Mouse (Mus musculus) kidney, embryonic 15.5 days (tissue): ENCODE results near the gene Cdk15. TPM values are rescaled to one million over a fixed set of nuclear protein-coding genes. Genes with fewer than 3 reads are reported as not detected.
A peak's percentile ranks its signal among the peaks of the same experiment; 100 is the strongest.

Source experiments
- ATAC-seq: fragments of 200-750 bp; cut with Nextera tagmentation; replicated peaks from 2 replicates; pipeline ENCODE4 v1.8.0; 2017; ENCODE audit warnings: moderate TSS enrichment; ENCODE audit not compliant: low FRiP score
- H3K27ac ChIP-seq: fragments of 300-500 bp; sonication (generic); 2 replicates; pipeline ENCODE4 v1.5.1; 2015; ENCODE audit warnings: mild to moderate bottlenecking, inconsistent platforms
- H3K27me3 ChIP-seq: fragments of 300-500 bp; sonication (generic); 2 replicates; pipeline ENCODE4 v1.6.1; 2015; ENCODE audit warnings: inconsistent platforms
- H3K36me3 ChIP-seq: fragments of 300-500 bp; sonication (generic); 2 replicates; pipeline ENCODE4 v1.6.1; 2015; ENCODE audit warnings: inconsistent platforms
- H3K4me1 ChIP-seq: fragments of 300-500 bp; sonication (generic); 2 replicates; pipeline ENCODE4 v1.6.1; 2015; ENCODE audit warnings: inconsistent platforms
- H3K4me2 ChIP-seq: fragments of 300-500 bp; sonication (generic); 2 replicates; pipeline ENCODE4 v1.6.1; 2015; ENCODE audit warnings: moderate library complexity, mild to moderate bottlenecking, inconsistent platforms
- H3K4me3 ChIP-seq: fragments of 300-500 bp; sonication (generic); replicated peaks from 2 replicates; pipeline ENCODE4 v1.5.1; 2015; ENCODE audit warnings: mild to moderate bottlenecking, inconsistent platforms
- H3K9ac ChIP-seq: fragments of 300-500 bp; sonication (generic); 2 replicates; pipeline ENCODE4 v1.6.1; 2015; ENCODE audit warnings: mild to moderate bottlenecking, inconsistent platforms
- H3K9me3 ChIP-seq: fragments of 300-500 bp; sonication (generic); replicated peaks from 2 replicates; pipeline ENCODE4 v1.6.1; 2016; ENCODE audit warnings: inconsistent platforms
- WGBS: fragments of 180-500 bp; shearing (Covaris S2); methylation state at CpG from one replicate; pipeline ENCODE4 v1.1.7; 2015; ENCODE audit warnings: mixed read lengths; 5-methylcytosine and 5-hydroxymethylcytosine counted together
- polyA plus RNA-seq: library from polyadenylated mRNA; unstranded; fragments of >200 nt; fragmentation: Nextera tagmentation; extraction: Ambion mirVana; gene quantifications from 2 replicates; pipeline ENCODE4 v1.2.1, GENCODE M21; 2015

Gene Cdk15
- 0.64 and 0.74 TPM in 2 replicates for polyA plus RNA-seq

DNA sequence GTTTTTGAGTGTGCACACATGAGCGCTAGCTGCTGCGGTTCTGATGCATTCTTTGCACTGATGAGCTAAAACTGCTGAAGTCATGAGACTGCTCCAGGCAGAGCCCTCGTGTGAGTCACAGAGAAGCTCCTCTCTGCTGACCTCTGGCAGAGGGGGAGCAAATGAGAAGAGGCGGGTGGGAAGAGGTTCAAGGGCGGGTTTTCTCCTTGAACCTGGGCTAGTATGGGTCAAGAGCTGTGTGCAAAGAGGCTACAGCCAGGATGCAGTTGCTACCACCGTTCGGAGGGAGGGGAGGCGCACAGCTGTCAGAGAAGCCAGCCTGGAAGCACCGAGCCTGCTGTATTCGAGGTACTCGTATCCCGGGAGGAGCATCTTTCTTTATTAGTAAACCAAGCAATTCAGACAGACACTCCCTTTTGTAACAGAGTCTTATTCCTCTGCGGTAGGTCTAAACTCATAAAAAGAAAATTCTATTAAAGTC lies at the start of gene Cdk15:
Gene Cdk15, plus strand, starts transcription at position 156 of the 481 bp plus-strand sequence.
- peak within 1 kb of the TSS; percentile 55 for H3K27ac ChIP-seq
- 9% methylated on average over 13 of the region's 13 CpGs for WGBS
- peak; percentile 64 for ATAC-seq

GRCm38 (mm10) chr1:59208331-59208730 lies 48.4 kb upstream of the Cdk15 start:
- 85% methylated on average over 1 of the region's 1 CpGs for WGBS
- H3K4me1 ChIP-seq, result no peaks in the 10 kb centered on the region

More for the DNA sequence above, at the start of gene Cdk15:
- no peaks in the 10 kb centered on the region for H3K36me3 ChIP-seq
- no peaks in the 10 kb centered on the region for H3K9me3 ChIP-seq
- H3K4me3 ChIP-seq, result no peak within 1 kb of the TSS
- H3K27me3 ChIP-seq, result no peaks in the 10 kb centered on the region
- peak within 1 kb of the TSS; percentile 42 for H3K4me2 ChIP-seq
- H3K9ac ChIP-seq, result no peak within 1 kb of the TSS
- H3K4me1 ChIP-seq, result peaks cover 30% of the 10 kb centered on the region

DNA sequence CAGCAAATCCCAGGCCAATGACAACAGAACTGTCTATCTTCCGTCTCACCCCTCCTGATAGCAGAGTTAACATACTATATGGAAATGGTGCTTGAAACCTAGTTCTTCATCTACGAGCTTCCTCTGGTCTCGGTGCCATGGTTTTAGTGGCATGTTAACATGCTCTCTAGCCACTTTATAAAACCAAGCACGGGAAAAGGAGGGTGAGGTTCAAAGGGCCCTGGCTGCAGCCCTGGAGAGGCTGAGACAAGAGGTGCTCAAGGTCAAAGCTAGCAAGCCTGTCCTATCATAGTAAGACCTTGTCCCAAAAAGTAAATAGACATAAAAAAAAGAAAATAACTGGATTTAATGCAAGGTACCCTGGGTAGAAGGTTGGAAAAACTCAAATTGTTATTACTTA lies 45.1 kb upstream of the Cdk15 start:
- no peak overlapping the region for H3K4me3 ChIP-seq
- no peak overlapping the region for H3K4me2 ChIP-seq
- ATAC-seq, result no peak
- WGBS, result 78% methylated on average over 4 of the region's 4 CpGs
- H3K9ac ChIP-seq, result no peak overlapping the region
- no peaks in the 10 kb centered on the region for H3K27me3 ChIP-seq
- peak overlapping the region; percentile 4; the same call in 1 of the 2 replicates for H3K27ac ChIP-seq
- no peaks in the 10 kb centered on the region for H3K9me3 ChIP-seq
- no peaks in the 10 kb centered on the region for H3K4me1 ChIP-seq
- peaks cover 41% of the 10 kb centered on the region for H3K36me3 ChIP-seq

More at GRCm38 (mm10) chr1:59208331-59208730, 48.4 kb upstream of the Cdk15 start:
- no peak overlapping the region for H3K9ac ChIP-seq
- no peak overlapping the region for H3K27ac ChIP-seq
- ATAC-seq, result no peak
- H3K9me3 ChIP-seq, result no peaks in the 10 kb centered on the region
- no peaks in the 10 kb centered on the region for H3K27me3 ChIP-seq
- peaks cover 30% of the 10 kb centered on the region for H3K36me3 ChIP-seq
- H3K4me3 ChIP-seq, result no peak overlapping the region
- H3K4me2 ChIP-seq, result no peak overlapping the region

- peaks cover 43% of the 10 kb centered on the region for H3K36me3 ChIP-seq
- H3K27ac ChIP-seq, result peak overlapping the region; percentile 68
- no peak overlapping the region for H3K4me3 ChIP-seq
- H3K9me3 ChIP-seq, result no peaks in the 10 kb centered on the region
- no peak overlapping the region for H3K9ac ChIP-seq
- 69% methylated on average over 5 of the region's 5 CpGs for WGBS
- peak; percentile 69; the same call in 1 of the 2 replicates for ATAC-seq
- no peaks in the 10 kb centered on the region for H3K27me3 ChIP-seq
- no peak overlapping the region for H3K4me2 ChIP-seq
- no peaks in the 10 kb centered on the region for H3K4me1 ChIP-seq
Observed at GRCm38 (mm10) chr1:59212076-59212779, 44.5 kb upstream of the Cdk15 start.

- H3K4me2 ChIP-seq, result no peak overlapping the region
- H3K4me1 ChIP-seq, result no peaks in the 10 kb centered on the region
- no peak for ATAC-seq
- no peak overlapping the region for H3K4me3 ChIP-seq
- no peaks in the 10 kb centered on the region for H3K9me3 ChIP-seq
- H3K27ac ChIP-seq, result no peak overlapping the region
- WGBS, result no CpG with 5 or more reads among the region's 1 CpGs
- no peak overlapping the region for H3K9ac ChIP-seq
- H3K27me3 ChIP-seq, result no peaks in the 10 kb centered on the region
- H3K36me3 ChIP-seq, result peaks cover 44% of the 10 kb centered on the region
Observed at GRCm38 (mm10) chr1:59212951-59213350, 43.8 kb upstream of the Cdk15 start.

DNA sequence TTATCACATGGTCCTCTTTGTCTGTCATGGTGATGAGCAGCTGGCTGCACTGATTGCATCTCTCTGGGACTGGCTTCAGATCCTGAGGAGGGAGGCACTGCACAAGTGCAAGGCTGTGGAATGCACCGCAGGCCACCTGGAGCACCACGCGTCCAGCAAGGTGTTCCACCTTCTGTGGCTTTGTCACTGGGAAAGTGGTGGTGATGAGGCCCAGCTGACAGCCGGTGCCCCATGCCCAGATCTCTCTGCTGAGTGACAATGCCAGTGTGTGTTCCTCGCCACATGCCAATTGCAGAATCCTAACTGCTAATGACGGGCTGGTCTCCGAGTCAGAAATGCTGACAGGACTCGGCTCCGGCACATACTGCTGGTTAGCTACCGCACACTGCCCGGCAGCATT lies 41.3 kb upstream of the Cdk15 start:
- Histone ChIP-seq H3K9ac (no peak overlapping the region), H3K4me2 (no peak overlapping the region), H3K27me3 (no peaks in the 10 kb centered on the region), H3K4me1 (no peaks in the 10 kb centered on the region), H3K27ac (no peak overlapping the region), H3K4me3 (no peak overlapping the region), H3K9me3 (no peaks in the 10 kb centered on the region), H3K36me3 (peaks cover 24% of the 10 kb centered on the region)
- WGBS, result 92% methylated on average over 11 of the region's 11 CpGs
- ATAC-seq, result no peak

DNA sequence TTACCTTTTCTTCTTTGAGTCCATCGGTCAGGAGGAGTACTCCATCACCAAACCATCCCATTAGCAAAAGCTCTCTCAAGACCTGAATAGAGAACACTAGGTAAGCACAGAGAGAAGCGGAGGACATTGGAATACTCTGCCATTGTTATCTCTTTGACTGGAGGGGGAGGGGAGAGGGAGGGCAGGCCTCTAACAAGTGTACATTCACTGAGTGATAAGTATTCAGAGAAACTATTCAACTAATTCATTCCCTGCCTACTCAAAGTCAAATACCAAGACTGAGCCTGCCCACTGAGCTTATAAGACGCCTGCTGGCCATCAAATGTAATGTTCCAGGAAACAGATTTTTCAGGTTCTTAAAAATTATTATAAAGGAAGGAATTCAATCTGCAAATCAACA lies 36.3 kb upstream of the Cdk15 start:
- Histone ChIP-seq H3K27ac (no peak overlapping the region), H3K4me2 (no peak overlapping the region), H3K27me3 (no peaks in the 10 kb centered on the region), H3K9me3 (no peaks in the 10 kb centered on the region), H3K4me1 (no peaks in the 10 kb centered on the region), H3K36me3 (peaks cover 17% of the 10 kb centered on the region), H3K4me3 (no peak overlapping the region), H3K9ac (no peak overlapping the region)
- ATAC-seq, result no peak
- WGBS, result 89% methylated on average over 3 of the region's 3 CpGs

DNA sequence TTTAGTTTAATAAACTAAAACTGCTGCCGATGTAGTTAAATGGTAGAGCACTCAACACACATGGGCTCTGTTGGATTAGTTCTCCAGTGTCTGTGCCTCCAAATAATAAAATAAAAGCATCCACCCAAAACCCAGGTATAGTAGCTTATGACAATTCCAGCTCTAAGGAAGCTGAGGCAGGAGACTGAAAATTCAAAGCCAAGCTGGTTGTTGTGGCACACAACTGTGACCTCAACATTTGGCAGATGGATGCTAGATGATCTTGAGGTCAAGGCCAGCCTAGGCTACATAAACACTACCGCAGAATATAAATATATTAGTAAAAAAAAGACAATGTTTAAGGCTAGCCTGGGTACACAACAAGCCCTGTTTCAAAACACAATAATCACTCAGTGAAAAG lies 35.1 kb upstream of the Cdk15 start:
- Histone ChIP-seq H3K9me3 (no peaks in the 10 kb centered on the region), H3K9ac (no peak overlapping the region), H3K4me3 (no peak overlapping the region), H3K4me2 (no peak overlapping the region), H3K27ac (no peak overlapping the region), H3K36me3 (peaks cover 7% of the 10 kb centered on the region; the same call in 1 of the 2 replicates), H3K4me1 (no peaks in the 10 kb centered on the region), H3K27me3 (no peaks in the 10 kb centered on the region)
- WGBS, result 85% methylated on average over 2 of the region's 2 CpGs
- ATAC-seq, result no peak

- no peaks in the 10 kb centered on the region for H3K27me3 ChIP-seq
- 91% methylated on average over 7 of the region's 7 CpGs for WGBS
- H3K36me3 ChIP-seq, result peaks cover 5% of the 10 kb centered on the region; the same call in 1 of the 2 replicates
- no peak for ATAC-seq
- no peaks in the 10 kb centered on the region for H3K4me1 ChIP-seq
- no peak overlapping the region for H3K9ac ChIP-seq
- H3K4me2 ChIP-seq, result no peak overlapping the region
- no peaks in the 10 kb centered on the region for H3K9me3 ChIP-seq
- no peak overlapping the region for H3K27ac ChIP-seq
- no peak overlapping the region for H3K4me3 ChIP-seq
Observed at GRCm38 (mm10) chr1:59222101-59222825, 34.4 kb upstream of the Cdk15 start.

GRCm38 (mm10) chr1:59228552-59228951 lies 28.2 kb upstream of the Cdk15 start:
- Histone ChIP-seq H3K9ac (no peak overlapping the region), H3K27ac (no peak overlapping the region), H3K4me2 (no peak overlapping the region), H3K9me3 (no peaks in the 10 kb centered on the region), H3K36me3 (0 out of 2 replicates have a peak, but pooled peaks cover 4% of the 10 kb centered on the region), H3K4me3 (no peak overlapping the region), H3K27me3 (no peaks in the 10 kb centered on the region), H3K4me1 (no peaks in the 10 kb centered on the region)
- no peak for ATAC-seq
- WGBS, result 85% methylated on average over 7 of the region's 7 CpGs

DNA sequence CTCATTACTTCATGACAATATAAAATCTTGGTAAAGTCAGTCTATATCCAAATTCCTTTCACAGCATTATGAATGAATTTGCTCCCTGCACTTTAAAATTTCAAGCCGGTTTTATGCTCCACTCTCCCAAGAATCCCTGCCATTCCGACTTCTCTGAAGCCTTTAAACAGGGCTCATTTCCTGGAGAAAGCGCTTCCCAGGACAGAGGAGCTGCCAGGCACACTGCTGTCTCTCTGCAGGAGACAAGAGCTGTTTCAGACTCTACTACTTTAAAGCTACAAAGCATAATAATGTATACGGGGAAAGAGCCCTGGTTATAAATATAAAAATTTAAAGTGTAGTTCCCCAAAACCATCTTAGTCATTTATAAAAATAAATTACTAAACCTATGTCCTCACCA lies 27.5 kb upstream of the Cdk15 start:
- no peak for ATAC-seq
- Histone ChIP-seq H3K27me3 (no peaks in the 10 kb centered on the region), H3K4me1 (no peaks in the 10 kb centered on the region), H3K9me3 (no peaks in the 10 kb centered on the region), H3K4me3 (no peak overlapping the region), H3K27ac (no peak overlapping the region), H3K4me2 (no peak overlapping the region), H3K9ac (no peak overlapping the region), H3K36me3 (0 out of 2 replicates have a peak, but pooled peaks cover 4% of the 10 kb centered on the region)
- 39% methylated on average over 4 of the region's 4 CpGs for WGBS

DNA sequence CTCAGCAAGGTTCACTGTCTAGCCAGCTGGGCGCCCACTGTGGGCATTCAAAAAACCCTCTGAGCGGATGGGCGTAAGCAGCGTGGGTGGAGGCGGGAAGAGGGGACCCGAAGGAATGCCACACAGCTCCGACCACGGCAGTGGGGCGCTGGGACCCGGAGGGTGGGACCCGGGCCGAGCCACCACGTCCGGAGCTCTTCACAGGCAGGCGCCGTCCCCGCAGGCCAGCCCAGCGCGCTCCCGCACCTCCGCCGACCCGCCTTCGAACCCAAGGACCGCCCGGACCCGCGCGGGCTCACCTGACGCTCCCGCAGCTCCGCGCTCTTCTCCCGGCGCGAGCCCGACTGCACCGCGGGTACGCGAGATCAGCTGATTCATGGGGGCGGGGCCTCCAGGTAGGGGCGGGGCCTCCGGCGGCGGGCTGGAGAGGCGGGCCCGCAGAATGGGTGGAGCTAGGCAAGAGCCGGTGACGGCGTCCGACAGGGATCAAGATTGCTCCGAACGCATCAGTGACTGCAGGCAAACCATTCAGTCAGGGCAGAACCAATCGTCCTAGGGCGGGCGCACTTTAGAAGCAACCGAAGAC lies 19.8 kb upstream of the Cdk15 start, which contains the start of gene Als2:
Gene Als2, minus strand, starts transcription at position 376 of the 586 bp plus-strand sequence.
- Histone ChIP-seq H3K9me3 (no peaks in the 10 kb centered on the region), H3K9ac (peak within 1 kb of the TSS; percentile 83), H3K4me3 (peak within 1 kb of the TSS; percentile 90), H3K4me1 (peaks cover 9% of the 10 kb centered on the region), H3K27me3 (no peaks in the 10 kb centered on the region), H3K4me2 (peak within 1 kb of the TSS; percentile 89), H3K36me3 (no peaks in the 10 kb centered on the region), H3K27ac (peak within 1 kb of the TSS; percentile 70)
- 0% methylated on average over 58 of the region's 58 CpGs for WGBS
- peak; percentile 96 for ATAC-seq
